Mouse (Mus musculus) forebrain, embryonic 11.5 days (tissue): ENCODE measurements around the gene Nfkb1. TPM values are rescaled to one million over a fixed set of nuclear protein-coding genes. Genes with fewer than 3 reads are reported as not detected.

Experiments used
- ATAC-seq: fragments of 200-750 bp; cut with Nextera tagmentation; replicated peaks from 2 replicates; pipeline ENCODE4 v1.8.0; 2017; ENCODE audit warnings: moderate TSS enrichment; ENCODE audit not compliant: low FRiP score
- DNase-seq: peaks from one replicate; pipeline ENCODE4 v3.0.0-alpha.2; 2017; ENCODE audit warnings: low spot score
- H3K27ac ChIP-seq: fragments of 300-500 bp; sonication (generic); 2 replicates; pipeline ENCODE4 v1.5.1; 2014; ENCODE audit warnings: low read depth, low read length
- H3K27me3 ChIP-seq: fragments of 300-500 bp; sonication (generic); 2 replicates; pipeline ENCODE4 v1.6.1; 2014; ENCODE audit warnings: mild to moderate bottlenecking, low read length, mixed read lengths; ENCODE audit not compliant: control insufficient read depth, insufficient read depth
- H3K36me3 ChIP-seq: fragments of 300-500 bp; sonication (generic); 2 replicates; pipeline ENCODE4 v1.6.1; 2014; ENCODE audit warnings: mild to moderate bottlenecking, low read length, moderate library complexity, mixed read lengths; ENCODE audit not compliant: control insufficient read depth, insufficient read depth
- H3K4me1 ChIP-seq: fragments of 300-500 bp; sonication (generic); replicated peaks from 2 replicates; pipeline ENCODE4 v1.6.1; 2014; ENCODE audit warnings: low read length, mixed read lengths; ENCODE audit not compliant: control insufficient read depth, insufficient read depth
- H3K4me2 ChIP-seq: fragments of 300-500 bp; sonication (generic); 2 replicates; pipeline ENCODE4 v1.6.1; 2014; ENCODE audit warnings: low read depth, mild to moderate bottlenecking, low read length, moderate library complexity, mixed read lengths; ENCODE audit not compliant: severe bottlenecking
- H3K4me3 ChIP-seq: fragments of 300-500 bp; sonication (generic); 2 replicates; pipeline ENCODE4 v1.5.1; 2014; ENCODE audit warnings: low read depth, low read length
- H3K9ac ChIP-seq: fragments of 300-500 bp; sonication (generic); 2 replicates; pipeline ENCODE4 v1.6.1; 2014; ENCODE audit warnings: low read length
- H3K9me3 ChIP-seq: fragments of 300-500 bp; sonication (generic); 2 replicates; pipeline ENCODE4 v1.6.1; 2016; ENCODE audit warnings: low read length, mixed read lengths; ENCODE audit not compliant: control insufficient read depth
- WGBS: fragments of 180-500 bp; shearing (Covaris S2); extraction: QIAGEN DNeasy Blood & Tissue Kit; methylation state at CpG from one replicate; pipeline ENCODE4 v1.1.7; 2014; 5-methylcytosine and 5-hydroxymethylcytosine counted together
- polyA plus RNA-seq: library from polyadenylated mRNA; unstranded; fragments of >200 nt; fragmentation: Nextera tagmentation; extraction: Ambion mirVana; gene quantifications from 2 replicates; pipeline ENCODE4 v1.2.1, GENCODE M21; 2014

Nfkb1 gene
- polyA plus RNA-seq, 1 experiment from 2014 or later = 14.5 TPM

DNA sequence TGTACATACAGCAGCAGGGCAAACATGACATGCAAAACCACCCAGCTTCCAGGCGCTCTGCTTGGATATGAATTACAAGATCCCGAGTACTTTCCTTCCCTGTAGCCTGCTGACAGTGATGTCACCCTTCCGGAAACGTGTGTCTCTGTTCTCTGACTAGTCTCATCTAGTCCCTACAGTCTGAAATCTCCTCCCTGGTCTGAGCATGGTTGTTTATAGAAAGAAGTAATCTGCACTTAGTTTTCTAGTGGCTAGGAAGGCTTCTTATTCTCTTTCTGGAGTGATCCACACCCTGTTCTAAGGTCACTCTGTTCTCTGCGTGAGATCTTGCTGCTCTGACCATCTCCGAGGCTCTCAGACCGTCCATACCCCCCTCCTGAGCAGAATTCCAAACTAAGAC lies 129.3 kb downstream of the Nfkb1 start:
- Histone ChIP-seq H3K9me3 (no peaks in the 10 kb centered on the region), H3K27me3 (no peaks in the 10 kb centered on the region), H3K9ac (no peak overlapping the region), H3K27ac (no peak overlapping the region), H3K36me3 (no peaks in the 10 kb centered on the region), H3K4me3 (no peak overlapping the region), H3K4me2 (no peak overlapping the region), H3K4me1 (no peaks in the 10 kb centered on the region)
- 82% methylated on average over 7 of the region's 7 CpGs for WGBS
- no peak for DNase-seq
- ATAC-seq = no peak

DNA sequence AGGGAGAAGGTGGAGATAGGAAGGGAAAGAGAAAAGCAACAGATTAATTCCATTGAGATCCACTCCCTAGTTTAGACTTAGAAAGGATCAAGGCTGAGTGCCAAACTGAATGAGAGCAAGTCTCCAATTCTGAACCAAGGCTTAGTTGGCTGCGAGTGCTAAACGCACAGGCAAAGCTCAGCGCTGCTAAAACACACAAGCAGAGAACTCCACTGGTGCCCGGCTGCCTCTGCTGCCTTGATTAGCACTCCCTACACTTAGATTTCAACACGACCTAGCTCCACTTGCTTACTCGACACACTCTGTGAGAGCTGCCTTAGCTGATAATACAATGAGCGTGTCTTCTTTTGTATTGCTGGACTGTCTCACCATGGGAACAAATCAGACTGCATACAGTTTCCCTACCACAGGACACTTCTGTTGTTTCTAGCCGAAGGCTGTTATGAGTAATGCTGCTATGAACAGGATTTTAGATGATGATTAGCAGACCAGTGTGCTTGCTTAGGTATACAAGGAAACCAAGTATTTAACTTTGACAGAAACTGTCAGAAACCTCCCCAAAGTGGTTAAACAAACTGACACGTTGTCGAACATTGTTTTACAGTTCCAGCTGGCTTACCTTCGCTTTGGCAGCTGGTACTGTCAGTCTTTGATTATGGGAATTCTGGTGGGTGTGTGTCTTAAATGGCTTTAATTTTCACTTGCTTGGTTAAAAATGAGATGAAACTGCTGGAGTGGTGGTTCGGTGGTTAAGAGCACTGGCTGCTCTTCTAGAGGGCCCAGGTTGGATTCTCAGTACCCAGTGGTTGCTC lies 134.3 kb downstream of the Nfkb1 start:
- ATAC-seq (no peak), DNase-seq (no peak)
- Histone ChIP-seq H3K9ac (no peak overlapping the region), H3K4me3 (no peak overlapping the region), H3K27me3 (no peaks in the 10 kb centered on the region), H3K4me2 (no peak overlapping the region), H3K4me1 (no peaks in the 10 kb centered on the region), H3K36me3 (no peaks in the 10 kb centered on the region), H3K9me3 (no peaks in the 10 kb centered on the region), H3K27ac (no peak overlapping the region)
- WGBS = 87% methylated on average over 12 of the region's 12 CpGs

- H3K9ac ChIP-seq = no peak overlapping the region
- DNase-seq (no peak), ATAC-seq (no peak)
- WGBS = 84% methylated on average over 7 of the region's 7 CpGs
- H3K36me3 ChIP-seq = no peaks in the 10 kb centered on the region
- no peak overlapping the region for H3K27ac ChIP-seq
- no peaks in the 10 kb centered on the region for H3K4me1 ChIP-seq
- H3K9me3 ChIP-seq = no peaks in the 10 kb centered on the region
- no peak overlapping the region for H3K4me2 ChIP-seq
- H3K4me3 ChIP-seq = no peak overlapping the region
- no peaks in the 10 kb centered on the region for H3K27me3 ChIP-seq
Observed at GRCm38 (mm10) chr3:135556052-135556587, 135.2 kb downstream of the Nfkb1 start.

DNA sequence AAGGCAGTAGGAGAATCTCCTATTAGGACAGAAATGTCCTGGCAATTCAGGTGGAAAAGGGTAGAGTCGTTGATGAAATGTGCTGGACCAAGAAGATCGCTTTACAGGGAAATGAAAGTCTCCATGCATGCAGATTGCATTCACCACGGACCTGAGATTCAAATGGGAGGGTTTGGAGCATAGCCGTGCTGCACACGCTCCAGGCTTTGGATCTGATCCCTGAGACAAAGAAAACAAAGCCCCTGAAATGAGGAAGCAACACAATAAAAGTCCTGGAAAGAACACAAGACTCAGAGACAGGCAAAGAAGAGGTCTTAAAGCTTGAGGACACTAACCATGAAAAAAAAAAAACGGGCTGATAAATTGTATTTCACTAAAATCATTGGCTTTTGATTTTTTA lies 136.2 kb downstream of the Nfkb1 start:
- WGBS = 64% methylated on average over 6 of the region's 6 CpGs
- no peaks in the 10 kb centered on the region for H3K27me3 ChIP-seq
- no peak overlapping the region for H3K4me2 ChIP-seq
- no peaks in the 10 kb centered on the region for H3K4me1 ChIP-seq
- no peak for DNase-seq
- ATAC-seq = no peak
- H3K9ac ChIP-seq = no peak overlapping the region
- no peak overlapping the region for H3K27ac ChIP-seq
- H3K9me3 ChIP-seq = no peaks in the 10 kb centered on the region
- H3K36me3 ChIP-seq = no peaks in the 10 kb centered on the region
- H3K4me3 ChIP-seq = no peak overlapping the region

GRCm38 (mm10) chr3:135552874-135553273 lies 138.5 kb downstream of the Nfkb1 start:
- no peak overlapping the region for H3K9ac ChIP-seq
- no peak overlapping the region for H3K27ac ChIP-seq
- 77% methylated on average over 5 of the region's 5 CpGs for WGBS
- ATAC-seq (no peak), DNase-seq (no peak)
- H3K27me3 ChIP-seq = no peaks in the 10 kb centered on the region
- no peak overlapping the region for H3K4me3 ChIP-seq
- H3K9me3 ChIP-seq = no peaks in the 10 kb centered on the region
- H3K36me3 ChIP-seq = no peaks in the 10 kb centered on the region
- no peaks in the 10 kb centered on the region for H3K4me1 ChIP-seq
- no peak overlapping the region for H3K4me2 ChIP-seq

DNA sequence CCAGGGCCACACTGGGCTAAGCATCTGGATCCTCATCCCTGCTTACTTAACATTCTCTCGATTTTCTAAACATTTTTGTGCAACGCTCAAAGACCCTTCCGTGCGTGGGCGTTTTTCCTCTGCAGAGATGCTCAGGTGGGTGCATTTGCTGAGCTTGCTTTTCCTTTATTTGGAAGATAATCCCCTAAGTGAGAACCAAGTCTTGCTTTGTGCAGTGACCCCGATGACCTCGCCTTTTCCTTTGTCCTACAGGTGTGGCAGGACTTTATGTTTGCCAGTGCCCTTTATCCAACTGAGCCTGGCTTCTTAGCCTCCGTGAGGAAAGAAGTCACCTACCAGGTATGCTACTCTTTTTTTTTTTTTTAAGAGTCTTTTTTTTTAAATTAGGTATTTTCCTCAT lies 144.0 kb downstream of the Nfkb1 start:
- Histone ChIP-seq H3K27me3 (no peaks in the 10 kb centered on the region), H3K4me1 (no peaks in the 10 kb centered on the region), H3K4me2 (no peak overlapping the region), H3K27ac (no peak overlapping the region), H3K36me3 (no peaks in the 10 kb centered on the region), H3K4me3 (no peak overlapping the region), H3K9ac (no peak overlapping the region), H3K9me3 (no peaks in the 10 kb centered on the region)
- DNase-seq = no peak
- no peak for ATAC-seq
- 43% methylated on average over 8 of the region's 8 CpGs for WGBS

DNA sequence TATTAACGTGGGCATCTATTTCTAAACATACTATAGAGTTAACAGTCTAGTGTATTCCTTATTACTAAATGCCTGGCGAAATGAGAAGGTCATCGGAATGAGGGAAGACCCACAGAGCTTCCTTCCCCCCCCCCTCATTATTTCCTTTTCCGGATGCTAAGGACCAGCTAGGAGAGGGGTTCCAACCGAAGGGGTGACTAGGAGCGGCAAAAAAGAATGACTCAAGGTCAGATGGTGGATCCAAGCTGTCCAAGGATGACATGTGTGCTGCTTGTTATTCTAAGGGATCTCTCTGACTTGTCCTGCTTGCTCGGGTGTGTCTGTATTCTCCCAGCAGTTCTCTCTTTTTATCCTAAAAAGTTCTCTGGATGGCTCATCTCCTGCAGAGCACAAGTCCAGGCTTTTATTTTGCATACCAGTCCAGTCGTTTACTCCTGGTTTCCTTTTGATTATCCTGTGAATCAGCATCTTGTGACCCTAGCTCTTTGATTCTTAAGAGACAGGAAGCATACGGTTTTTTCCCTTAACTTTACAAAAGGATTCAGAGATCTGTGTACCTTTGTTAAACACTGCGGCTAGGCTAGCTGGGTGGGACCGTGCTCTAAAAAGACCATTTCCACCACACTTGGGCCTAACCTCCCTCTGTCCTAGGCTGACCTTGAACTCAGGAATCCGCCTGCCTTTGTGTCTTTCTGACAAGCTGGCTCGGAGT lies 145.0 kb downstream of the Nfkb1 start:
- DNase-seq = no peak
- Histone ChIP-seq H3K36me3 (no peaks in the 10 kb centered on the region), H3K9ac (no peak overlapping the region), H3K4me1 (no peaks in the 10 kb centered on the region), H3K4me3 (no peak overlapping the region), H3K9me3 (no peaks in the 10 kb centered on the region), H3K4me2 (no peak overlapping the region), H3K27me3 (no peaks in the 10 kb centered on the region), H3K27ac (no peak overlapping the region)
- 70% methylated on average over 13 of the region's 13 CpGs for WGBS
- no peak for ATAC-seq
